Mouse (Mus musculus) limb, embryonic 14.5 days (tissue): ENCODE measurements at regions not wholly inside any gene's neighbourhood (a gene's known extent, or its start where the extent isn't known, plus 50 kb on each side); places are given as distances from the start of the nearest gene placed in this dataset.
A peak's percentile ranks its signal among the peaks of the same experiment; 100 is the strongest.

ENCODE experiments used
- ATAC-seq: fragments of 200-750 bp; cut with Nextera tagmentation; 2 replicates; pipeline ENCODE4 v1.8.0; 2017; ENCODE audit warnings: low read depth, moderate number of reproducible peaks, moderate TSS enrichment; ENCODE audit not compliant: low FRiP score
- DNase-seq: peaks from one replicate; pipeline ENCODE4 v3.0.0-alpha.2; 2015; ENCODE audit warnings: low spot score
- H3K27ac ChIP-seq: fragments of 300-500 bp; sonication (generic); replicated peaks from 2 replicates; pipeline ENCODE4 v1.5.1; 2014; ENCODE audit warnings: low read depth, mild to moderate bottlenecking, low read length, moderate library complexity, mixed read lengths
- H3K27me3 ChIP-seq: fragments of 300-500 bp; sonication (generic); 2 replicates; pipeline ENCODE4 v1.6.1; 2014; ENCODE audit warnings: low read length, mixed read lengths; ENCODE audit not compliant: control insufficient read depth, insufficient read depth
- H3K36me3 ChIP-seq: fragments of 300-500 bp; sonication (generic); 2 replicates; pipeline ENCODE4 v1.6.1; 2014; ENCODE audit warnings: mild to moderate bottlenecking, low read length, moderate library complexity, mixed read lengths; ENCODE audit not compliant: control insufficient read depth, insufficient read depth
- H3K4me1 ChIP-seq: fragments of 300-500 bp; sonication (generic); 2 replicates; pipeline ENCODE4 v1.6.1; 2014; ENCODE audit warnings: antibody characterized with exemption, low read length, mixed read lengths; ENCODE audit not compliant: control insufficient read depth, insufficient read depth
- H3K4me2 ChIP-seq: fragments of 300-500 bp; sonication (generic); replicated peaks from 2 replicates; pipeline ENCODE4 v1.6.1; 2014; ENCODE audit warnings: low read depth, mild to moderate bottlenecking, low read length, moderate library complexity; ENCODE audit not compliant: severe bottlenecking
- H3K4me3 ChIP-seq: fragments of 300-500 bp; sonication (generic); replicated peaks from 2 replicates; pipeline ENCODE4 v1.5.1; 2014; ENCODE audit warnings: low read length
- H3K9ac ChIP-seq: fragments of 300-500 bp; sonication (generic); 2 replicates; pipeline ENCODE4 v1.6.1; 2014; ENCODE audit warnings: mild to moderate bottlenecking, low read depth, low read length, moderate library complexity; ENCODE audit not compliant: severe bottlenecking
- H3K9me3 ChIP-seq: fragments of 300-500 bp; sonication (generic); 2 replicates; pipeline ENCODE4 v1.6.1; 2016; ENCODE audit warnings: low read length; ENCODE audit not compliant: control insufficient read depth
- POLR2A ChIP-seq: fragments of 200-500 bp; IDR thresholded peaks from 2 replicates; pipeline ENCODE4 v1.8.0; 2012; ENCODE audit warnings: inconsistent platforms, mild to moderate bottlenecking, moderate library complexity, borderline replicate concordance; ENCODE audit not compliant: insufficient read depth, insufficient read length; ENCODE audit errors: extremely low read depth
- WGBS: fragments of 180-500 bp; shearing (Covaris S2); extraction: QIAGEN DNeasy Blood & Tissue Kit; methylation state at CpG from one replicate; pipeline ENCODE4 v1.1.7; 2014; 5-methylcytosine and 5-hydroxymethylcytosine counted together

DNA sequence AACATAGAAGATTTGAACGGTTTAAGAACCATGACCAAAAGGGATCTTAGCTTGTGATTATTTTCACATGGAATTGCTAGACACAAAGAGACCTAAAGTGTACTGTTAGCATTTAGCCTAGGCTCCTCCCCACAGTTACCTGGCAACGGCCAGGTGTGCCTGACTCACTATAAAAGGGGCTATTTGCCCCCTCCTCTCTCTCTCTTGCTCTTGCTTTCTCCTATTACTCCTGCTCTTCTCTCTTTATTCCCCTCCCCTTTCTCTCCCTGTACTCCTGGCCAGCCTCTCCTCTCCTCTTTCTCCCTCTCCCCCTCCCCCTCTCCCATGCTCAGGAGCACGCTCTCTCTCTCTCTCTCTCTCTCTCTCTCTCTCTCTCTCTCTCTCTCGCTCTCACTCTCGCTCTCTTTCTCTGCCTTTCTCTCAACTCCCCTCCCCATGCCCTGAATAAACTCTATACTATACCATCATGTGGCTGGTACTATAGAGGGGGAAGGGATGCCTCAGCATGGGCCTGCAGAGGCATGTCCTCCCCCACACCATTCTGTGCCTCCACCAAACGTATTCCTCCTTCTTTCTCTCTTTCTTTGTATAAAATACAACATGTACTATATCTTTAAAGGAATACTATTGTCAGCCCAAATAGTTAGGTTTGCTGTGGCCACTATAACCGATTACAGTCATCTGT lies 603.9 kb downstream of the Rps29 start:
- Histone ChIP-seq H3K27me3 (no peaks in the 10 kb centered on the region), H3K4me2 (no peak overlapping the region), H3K4me3 (no peak overlapping the region), H3K4me1 (no peaks in the 10 kb centered on the region), H3K36me3 (no peaks in the 10 kb centered on the region), H3K27ac (no peak overlapping the region), H3K9ac (no peak overlapping the region), H3K9me3 (no peaks in the 10 kb centered on the region)
- ATAC-seq (no peak), DNase-seq (no peak)
- 66% methylated on average over 7 of the region's 7 CpGs for WGBS
- TF ChIP-seq POLR2A = no peak

DNA sequence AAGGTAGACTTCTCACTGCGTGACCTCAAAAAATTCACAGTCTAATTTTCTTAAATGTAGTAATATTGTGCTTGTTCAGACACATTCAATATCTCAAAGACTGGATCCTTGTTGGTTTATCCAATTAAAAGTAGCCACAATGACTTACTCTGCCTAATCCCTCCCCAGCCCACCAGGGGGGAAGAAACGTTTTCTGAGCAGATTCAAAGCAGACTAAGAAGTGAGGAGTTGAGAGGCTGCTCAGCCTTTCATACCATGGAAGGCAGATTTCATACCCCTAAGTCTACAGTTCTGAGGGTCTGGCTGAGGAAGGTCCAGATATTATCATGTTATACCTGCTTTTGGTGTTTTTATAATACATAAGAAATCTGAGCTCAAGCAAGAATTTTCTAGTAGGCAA lies 604.7 kb downstream of the Rps29 start:
- Histone ChIP-seq H3K27ac (no peak overlapping the region), H3K9ac (no peak overlapping the region), H3K9me3 (no peaks in the 10 kb centered on the region), H3K27me3 (no peaks in the 10 kb centered on the region), H3K4me2 (no peak overlapping the region), H3K4me3 (no peak overlapping the region), H3K36me3 (no peaks in the 10 kb centered on the region), H3K4me1 (no peaks in the 10 kb centered on the region)
- DNase-seq = no peak
- no peak for ATAC-seq
- 49% methylated on average over 2 of the region's 2 CpGs for WGBS
- no peak for TF ChIP-seq POLR2A

DNA sequence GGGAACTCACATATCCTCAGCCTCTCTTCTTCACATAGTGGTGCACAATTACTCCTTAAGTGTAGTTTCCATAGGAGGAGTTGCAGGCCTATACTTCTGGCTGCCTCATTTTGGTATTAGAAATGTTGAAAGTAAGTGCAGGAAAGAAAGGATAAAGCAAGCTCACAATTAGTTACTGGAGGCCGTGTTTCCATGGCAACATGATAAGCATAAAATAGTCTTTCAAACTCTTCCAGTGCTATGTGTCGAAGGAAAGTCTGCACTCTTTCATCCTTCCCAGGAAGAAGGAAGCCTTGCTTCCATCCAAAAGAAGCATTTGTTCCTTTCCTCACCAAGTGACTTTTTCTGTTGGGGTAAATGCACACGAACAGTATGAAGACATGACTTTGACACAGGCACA lies 617.2 kb downstream of the Rps29 start:
- H3K4me1 ChIP-seq = no peaks in the 10 kb centered on the region
- TF ChIP-seq POLR2A = no peak
- DNase-seq = no peak
- no peaks in the 10 kb centered on the region for H3K27me3 ChIP-seq
- no peaks in the 10 kb centered on the region for H3K9me3 ChIP-seq
- no peak for ATAC-seq
- H3K4me2 ChIP-seq = no peak overlapping the region
- 78% methylated on average over 3 of the region's 3 CpGs for WGBS
- no peak overlapping the region for H3K9ac ChIP-seq
- H3K36me3 ChIP-seq = no peaks in the 10 kb centered on the region
- no peak overlapping the region for H3K27ac ChIP-seq
- H3K4me3 ChIP-seq = no peak overlapping the region

DNA sequence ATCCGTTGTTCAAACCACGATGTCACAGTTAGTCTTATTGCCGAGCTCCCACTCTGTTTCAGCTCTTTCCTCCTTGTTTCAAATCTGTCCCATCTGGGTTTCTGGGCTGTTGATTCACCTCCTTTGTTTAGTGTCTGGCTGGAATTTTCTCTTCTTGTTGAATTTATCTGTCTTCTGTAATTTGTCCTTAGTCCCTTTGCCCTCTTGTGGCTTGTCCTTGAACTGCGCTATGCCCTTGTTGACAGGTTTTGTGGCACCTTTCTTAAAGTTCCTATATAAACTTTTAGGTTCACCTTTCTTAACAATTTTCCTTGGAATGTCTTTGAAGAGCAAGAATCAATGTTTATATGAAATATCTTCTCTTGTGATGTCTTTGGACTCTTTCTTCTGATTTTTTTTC lies 658.2 kb downstream of the Rps29 start:
- no peak for TF ChIP-seq POLR2A
- Histone ChIP-seq H3K27ac (no peak overlapping the region), H3K4me2 (no peak overlapping the region), H3K4me1 (no peaks in the 10 kb centered on the region), H3K9ac (no peak overlapping the region), H3K4me3 (no peak overlapping the region), H3K9me3 (no peaks in the 10 kb centered on the region), H3K27me3 (no peaks in the 10 kb centered on the region), H3K36me3 (no peaks in the 10 kb centered on the region)
- ATAC-seq (no peak), DNase-seq (peak; percentile 7)
- WGBS = 74% methylated on average over 4 of the region's 4 CpGs

DNA sequence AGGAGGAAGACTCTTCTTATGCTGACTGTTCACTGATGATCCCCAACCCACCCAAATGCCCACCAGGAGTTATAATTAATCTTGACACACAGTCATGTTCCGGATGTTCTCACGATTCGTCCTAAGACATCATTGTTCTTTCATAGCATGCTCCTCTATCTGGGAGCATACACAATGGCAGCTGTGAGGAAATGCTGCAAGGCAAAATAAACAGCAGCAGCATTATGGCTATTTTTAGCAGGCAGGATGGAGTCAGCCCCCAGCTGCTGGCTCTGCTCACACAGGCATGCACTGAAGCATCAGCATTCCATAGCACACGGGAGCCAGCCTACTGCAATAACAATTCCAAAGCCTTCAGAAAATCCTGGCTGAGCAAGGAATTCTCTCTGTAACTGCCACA lies 696.0 kb downstream of the Rps29 start:
- ATAC-seq = peak; percentile 86

More for the DNA sequence above, 696.0 kb downstream of the Rps29 start:
- 58% methylated on average over 4 of the region's 4 CpGs for WGBS
- Histone ChIP-seq H3K9me3 (no peaks in the 10 kb centered on the region), H3K4me2 (no peak overlapping the region), H3K36me3 (no peaks in the 10 kb centered on the region), H3K9ac (no peak overlapping the region), H3K27me3 (no peaks in the 10 kb centered on the region), H3K27ac (no peak overlapping the region), H3K4me1 (peaks cover 5% of the 10 kb centered on the region; the same call in 1 of the 2 replicates), H3K4me3 (no peak overlapping the region)
- TF ChIP-seq POLR2A = no peak
- peak; percentile 70 for DNase-seq
